Mouse (Mus musculus): Measurements from ENCODE around the gene Gng7. TPM values are rescaled to one million over a fixed set of nuclear protein-coding genes. Genes with fewer than 3 reads are reported as not detected.

The Gng7 gene
- polyA plus RNA-seq, 1 experiment = 0.63 TPM

- peak; percentile 81 for DNase-seq
- H3K27ac ChIP-seq (ENCODE audit: control insufficient read depth, insufficient read depth, low read length) = no peak overlapping the region
- H3K4me3 ChIP-seq (ENCODE audit: control insufficient read depth, insufficient read depth, low read length) = peak overlapping the region; percentile 29
- peaks cover 39% of the 10 kb centered on the region for H3K4me1 ChIP-seq (replicated peaks; ENCODE audit: control insufficient read depth, insufficient read depth, low read length)
- peaks cover 2% of the 10 kb centered on the region; the same call in 1 of the 2 replicates for H3K27me3 ChIP-seq (ENCODE audit: control insufficient read depth, insufficient read depth, low read length)
- no peaks in the 10 kb centered on the region for H3K36me3 ChIP-seq (ENCODE audit: control insufficient read depth, insufficient read depth, low read length)
- WGBS = 2% methylated on average over 28 of the region's 28 CpGs
- TF ChIP-seq POLR2A (IDR thresholded peaks at IDR 0.05; ENCODE audit: control insufficient read depth, extremely low read depth, insufficient read depth, low read length, poor library complexity) (no peak), CTCF (IDR thresholded peaks at IDR 0.05; ENCODE audit: borderline replicate concordance, control insufficient read depth, extremely low read depth, insufficient read depth, low read length, poor library complexity) (peak; percentile 19; the same call in 1 of the 2 replicates)
Measured at GRCm38 (mm10) chr10:80939671-80940070, 75.1 kb downstream of the Gng7 start.

- H3K36me3 ChIP-seq (ENCODE audit: control insufficient read depth, insufficient read depth, low read length) = no peaks in the 10 kb centered on the region
- WGBS = 17% methylated on average over 15 of the region's 15 CpGs
- peaks cover 2% of the 10 kb centered on the region; the same call in 1 of the 2 replicates for H3K27me3 ChIP-seq (ENCODE audit: control insufficient read depth, insufficient read depth, low read length)
- no peak overlapping the region for H3K4me3 ChIP-seq (ENCODE audit: control insufficient read depth, insufficient read depth, low read length)
- TF ChIP-seq CTCF (IDR thresholded peaks at IDR 0.05; ENCODE audit: borderline replicate concordance, control insufficient read depth, extremely low read depth, insufficient read depth, low read length, poor library complexity) (no peak), POLR2A (IDR thresholded peaks at IDR 0.05; ENCODE audit: control insufficient read depth, extremely low read depth, insufficient read depth, low read length, poor library complexity) (no peak)
- H3K27ac ChIP-seq (ENCODE audit: control insufficient read depth, insufficient read depth, low read length) = no peak overlapping the region
- no peak for DNase-seq
- peaks cover 39% of the 10 kb centered on the region for H3K4me1 ChIP-seq (replicated peaks; ENCODE audit: control insufficient read depth, insufficient read depth, low read length)
Measured at GRCm38 (mm10) chr10:80938831-80939550, 75.8 kb downstream of the Gng7 start.

GRCm38 (mm10) chr10:80937646-80938045, 77.1 kb downstream of the Gng7 start:
- WGBS = 8% methylated on average over 8 of the region's 8 CpGs
- peaks cover 44% of the 10 kb centered on the region for H3K4me1 ChIP-seq (replicated peaks; ENCODE audit: control insufficient read depth, insufficient read depth, low read length)
- DNase-seq = no peak

GRCm38 (mm10) chr10:80936810-80937164, 78.0 kb downstream of the Gng7 start:
- DNase-seq = no peak
- Histone ChIP-seq H3K4me1 (replicated peaks; ENCODE audit: control insufficient read depth, insufficient read depth, low read length) (peaks cover 52% of the 10 kb centered on the region), H3K4me3 (ENCODE audit: control insufficient read depth, insufficient read depth, low read length) (no peak overlapping the region), H3K27ac (ENCODE audit: control insufficient read depth, insufficient read depth, low read length) (no peak overlapping the region), H3K36me3 (ENCODE audit: control insufficient read depth, insufficient read depth, low read length) (no peaks in the 10 kb centered on the region), H3K27me3 (ENCODE audit: control insufficient read depth, insufficient read depth, low read length) (peaks cover 8% of the 10 kb centered on the region; the same call in 1 of the 2 replicates)
- no peak for TF ChIP-seq CTCF (IDR thresholded peaks at IDR 0.05; ENCODE audit: borderline replicate concordance, control insufficient read depth, extremely low read depth, insufficient read depth, low read length, poor library complexity)
- TF ChIP-seq POLR2A (IDR thresholded peaks at IDR 0.05; ENCODE audit: control insufficient read depth, extremely low read depth, insufficient read depth, low read length, poor library complexity) = no peak
- WGBS = 28% methylated on average over 6 of the region's 6 CpGs

More at GRCm38 (mm10) chr10:80937646-80938045, 77.1 kb downstream of the Gng7 start:
- Histone ChIP-seq H3K36me3 (ENCODE audit: control insufficient read depth, insufficient read depth, low read length) (no peaks in the 10 kb centered on the region), H3K27me3 (ENCODE audit: control insufficient read depth, insufficient read depth, low read length) (peaks cover 5% of the 10 kb centered on the region; the same call in 1 of the 2 replicates), H3K4me3 (ENCODE audit: control insufficient read depth, insufficient read depth, low read length) (no peak overlapping the region), H3K27ac (ENCODE audit: control insufficient read depth, insufficient read depth, low read length) (no peak overlapping the region)
- no peak for TF ChIP-seq CTCF (IDR thresholded peaks at IDR 0.05; ENCODE audit: borderline replicate concordance, control insufficient read depth, extremely low read depth, insufficient read depth, low read length, poor library complexity)
- no peak for TF ChIP-seq POLR2A (IDR thresholded peaks at IDR 0.05; ENCODE audit: control insufficient read depth, extremely low read depth, insufficient read depth, low read length, poor library complexity)

GRCm38 (mm10) chr10:80936135-80936809, 78.5 kb downstream of the Gng7 start:
- 13% methylated on average over 37 of the region's 37 CpGs for WGBS
- no peak overlapping the region for H3K27ac ChIP-seq (ENCODE audit: control insufficient read depth, insufficient read depth, low read length)
- peaks cover 55% of the 10 kb centered on the region for H3K4me1 ChIP-seq (replicated peaks; ENCODE audit: control insufficient read depth, insufficient read depth, low read length)

GRCm38 (mm10) chr10:80935698-80936097, 79.0 kb downstream of the Gng7 start:
- H3K27me3 ChIP-seq (ENCODE audit: control insufficient read depth, insufficient read depth, low read length) = peaks cover 14% of the 10 kb centered on the region; the same call in 1 of the 2 replicates
- no peak overlapping the region for H3K4me3 ChIP-seq (ENCODE audit: control insufficient read depth, insufficient read depth, low read length)
- TF ChIP-seq CTCF (IDR thresholded peaks at IDR 0.05; ENCODE audit: borderline replicate concordance, control insufficient read depth, extremely low read depth, insufficient read depth, low read length, poor library complexity) (no peak), POLR2A (IDR thresholded peaks at IDR 0.05; ENCODE audit: control insufficient read depth, extremely low read depth, insufficient read depth, low read length, poor library complexity) (no peak)
- H3K4me1 ChIP-seq (replicated peaks; ENCODE audit: control insufficient read depth, insufficient read depth, low read length) = peaks cover 55% of the 10 kb centered on the region
- no peak for DNase-seq
- no peaks in the 10 kb centered on the region for H3K36me3 ChIP-seq (ENCODE audit: control insufficient read depth, insufficient read depth, low read length)
- H3K27ac ChIP-seq (ENCODE audit: control insufficient read depth, insufficient read depth, low read length) = no peak overlapping the region
- 48% methylated on average over 17 of the region's 17 CpGs for WGBS

More at GRCm38 (mm10) chr10:80936135-80936809, 78.5 kb downstream of the Gng7 start:
- H3K4me3 ChIP-seq (ENCODE audit: control insufficient read depth, insufficient read depth, low read length) = no peak overlapping the region
- DNase-seq = no peak
- TF ChIP-seq CTCF (IDR thresholded peaks at IDR 0.05; ENCODE audit: borderline replicate concordance, control insufficient read depth, extremely low read depth, insufficient read depth, low read length, poor library complexity) = no peak
- TF ChIP-seq POLR2A (IDR thresholded peaks at IDR 0.05; ENCODE audit: control insufficient read depth, extremely low read depth, insufficient read depth, low read length, poor library complexity) = no peak
- no peaks in the 10 kb centered on the region for H3K36me3 ChIP-seq (ENCODE audit: control insufficient read depth, insufficient read depth, low read length)
- H3K27me3 ChIP-seq (ENCODE audit: control insufficient read depth, insufficient read depth, low read length) = peaks cover 12% of the 10 kb centered on the region; the same call in 1 of the 2 replicates
